Comparison of ENCODE assay signal across 23 mouse cellular contexts in the genomic region with DNA sequence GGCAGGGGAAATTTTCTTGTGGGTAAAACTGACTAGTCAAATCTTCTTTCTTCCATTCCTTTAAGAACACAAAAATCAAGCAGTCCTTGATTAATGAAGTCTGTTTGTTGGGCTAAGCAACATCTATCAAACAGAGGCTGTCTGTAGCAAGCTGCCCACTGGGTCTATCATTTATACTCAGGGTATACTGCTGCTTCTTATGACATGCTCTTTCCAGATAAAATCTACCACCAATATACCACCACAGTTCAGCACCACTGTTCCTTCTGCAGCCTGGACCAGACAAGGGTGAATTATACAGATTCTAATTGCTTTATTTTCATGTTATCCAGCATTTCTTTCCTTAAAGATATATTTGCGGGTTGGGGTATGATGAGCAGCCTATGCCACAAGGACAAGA.
DNase-seq lines count a peak whose midpoint lies in the region; ATAC-seq and TF ChIP-seq lines count a peak whose summit lies in the region.
"Had no signal": no experiment of that assay in that cellular context is flagged by ENCODE, and none has a peak within 500 bp of the region (broad histone marks: within the 10 kb centered on the region; RNA-seq: fewer than 3 reads in every experiment).

No protein-coding gene starts in this region.

- intact Hi-C loops in left cerebral cortex, postnatal 4 days (cut with DNase I), result no loop called here

- no peaks in the 10 kb centered on the region for H3K36me3 ChIP-seq in kidney, embryonic 14.5 days (ENCODE audit: control insufficient read depth, insufficient read depth, low read length)
- H3K36me3 ChIP-seq in kidney, embryonic 16.5 days (ENCODE audit: insufficient read depth, low read length), result no peaks in the 10 kb centered on the region
- H3K36me3 ChIP-seq in neural tube, embryonic 12.5 days, result no peaks in the 10 kb centered on the region
- no peaks in the 10 kb centered on the region for H3K36me3 ChIP-seq in myocyte (ENCODE audit: control insufficient read depth, insufficient read depth)
- H3K36me3 ChIP-seq: G1E; heart, embryonic 12.5 days; heart, embryonic 15.5 days; hindbrain, embryonic 10.5 days; hindbrain, embryonic 13.5 days had no signal

- no peaks in the 10 kb centered on the region for H3K79me2 ChIP-seq in myocyte (ENCODE audit: control insufficient read depth, insufficient read depth)

- no peaks in the 10 kb centered on the region for H3K9me3 ChIP-seq in kidney, embryonic 14.5 days (ENCODE audit: control insufficient read depth, low read length)
- no peaks in the 10 kb centered on the region for H3K9me3 ChIP-seq in kidney, embryonic 16.5 days (ENCODE audit: low read length)
- no peaks in the 10 kb centered on the region for H3K9me3 ChIP-seq in neural tube, embryonic 12.5 days
- H3K9me3 ChIP-seq: heart, embryonic 15.5 days; hindbrain, embryonic 13.5 days had no signal

- H3K4me3 ChIP-seq in kidney, embryonic 14.5 days (ENCODE audit: low read length), result no peak overlapping the region
- H3K4me3 ChIP-seq in kidney, embryonic 16.5 days (ENCODE audit: low read length), result no peak overlapping the region
- no peak overlapping the region for H3K4me3 ChIP-seq in neural tube, embryonic 12.5 days
- H3K4me3 ChIP-seq in myocyte, result no peak overlapping the region
- H3K4me3 ChIP-seq: gastrocnemius, adult 2 months; heart, embryonic 12.5 days; heart, embryonic 15.5 days; hindbrain, embryonic 10.5 days; hindbrain, embryonic 13.5 days had no signal

- H3K9ac ChIP-seq in kidney, embryonic 14.5 days (ENCODE audit: low read depth, low read length), result no peak overlapping the region
- H3K9ac ChIP-seq in kidney, embryonic 16.5 days (replicated peaks; ENCODE audit: low read length), result no peak overlapping the region
- no peak overlapping the region for H3K9ac ChIP-seq in neural tube, embryonic 12.5 days
- H3K9ac ChIP-seq: forebrain, postnatal 0 days; heart, embryonic 12.5 days; heart, embryonic 15.5 days; hindbrain, embryonic 13.5 days had no signal

- no peaks in the 10 kb centered on the region; the same call in 1 of the 2 replicates for H3K4me1 ChIP-seq in kidney, embryonic 14.5 days (ENCODE audit: control insufficient read depth, insufficient read depth, low read length)
- 0 out of 2 replicates have a peak, but pooled peaks cover 3% of the 10 kb centered on the region for H3K4me1 ChIP-seq in kidney, embryonic 16.5 days (ENCODE audit: insufficient read depth, low read length)
- no peaks in the 10 kb centered on the region for H3K4me1 ChIP-seq in neural tube, embryonic 12.5 days
- H3K4me1 ChIP-seq: heart, embryonic 12.5 days; heart, embryonic 15.5 days; hindbrain, embryonic 10.5 days; hindbrain, embryonic 13.5 days had no signal

- ATAC-seq in kidney, embryonic 14.5 days (ENCODE audit: low FRiP score, low TSS enrichment), result 0 out of 2 replicates have a peak, but pooled peaks have one; percentile 2
- ATAC-seq in kidney, embryonic 16.5 days (ENCODE audit: low FRiP score, low TSS enrichment), result no peak
- ATAC-seq in neural tube, embryonic 12.5 days (ENCODE audit: low FRiP score, low read depth), result 0 out of 2 replicates have a peak, but pooled peaks have one; percentile 37
- ATAC-seq: forebrain, embryonic 14.5 days; forebrain, postnatal 0 days had no signal

- H3K4me2 ChIP-seq in kidney, embryonic 14.5 days (replicated peaks; ENCODE audit: low read depth, low read length), result no peak overlapping the region
- no peak overlapping the region for H3K4me2 ChIP-seq in kidney, embryonic 16.5 days (replicated peaks; ENCODE audit: low read depth, low read length)
- no peak overlapping the region for H3K4me2 ChIP-seq in neural tube, embryonic 12.5 days (replicated peaks)
- peak overlapping the region; percentile 73 for H3K4me2 ChIP-seq in myocyte (ENCODE audit: low read depth)
- H3K4me2 ChIP-seq: heart, embryonic 12.5 days; heart, embryonic 15.5 days; hindbrain, embryonic 13.5 days had no signal

- DNase-seq in neural tube, embryonic 10.5 days (ENCODE audit: extremely low spot score, low spot score), result no peak
- DNase-seq in MN1 (ENCODE audit: low spot score), result peak; percentile 59
- DNase-seq in cerebellum, adult 8-10 months, result no peak
- DNase-seq in left cerebral cortex, postnatal 4 days, result no peak
- DNase-seq: B cell, adult 2 months; cerebellum, adult 11-12 months; forebrain, postnatal 0 days; gastrocnemius, adult 2 months; gastrocnemius, postnatal 14 days; heart, adult 18-20 months; heart, postnatal 10 days; heart, postnatal 36 days had no signal

- TF ChIP-seq POLR2A in myocyte (IDR thresholded peaks at IDR 0.05; ENCODE audit: insufficient read length, low read depth), result no peak

- no peaks in the 10 kb centered on the region for H3K27me3 ChIP-seq in kidney, embryonic 14.5 days (ENCODE audit: control insufficient read depth, insufficient read depth, low read length)
- H3K27me3 ChIP-seq in kidney, embryonic 16.5 days (ENCODE audit: insufficient read depth, low read length), result no peaks in the 10 kb centered on the region
- no peaks in the 10 kb centered on the region for H3K27me3 ChIP-seq in neural tube, embryonic 12.5 days (replicated peaks)
- no peaks in the 10 kb centered on the region for H3K27me3 ChIP-seq in myocyte (ENCODE audit: control insufficient read depth, insufficient read depth, insufficient read length)
- H3K27me3 ChIP-seq: CH12.LX; heart, embryonic 12.5 days; heart, embryonic 15.5 days; hindbrain, embryonic 13.5 days had no signal

- 87% methylated on average over 1 of the region's 1 CpGs for WGBS in kidney, embryonic 14.5 days
- WGBS in kidney, embryonic 16.5 days, result 86% methylated on average over 1 of the region's 1 CpGs
- 85% methylated on average over 1 of the region's 1 CpGs for WGBS in neural tube, embryonic 12.5 days

- H3ac ChIP-seq in myocyte (ENCODE audit: control insufficient read depth, insufficient read length), result no peak overlapping the region

- no peak overlapping the region for H3K27ac ChIP-seq in kidney, embryonic 14.5 days (ENCODE audit: low read depth, low read length)
- H3K27ac ChIP-seq in kidney, embryonic 16.5 days (ENCODE audit: low read length), result no peak overlapping the region
- H3K27ac ChIP-seq in neural tube, embryonic 12.5 days, result no peak overlapping the region
- H3K27ac ChIP-seq: gastrocnemius, adult 2 months; heart, embryonic 15.5 days; hindbrain, embryonic 10.5 days; hindbrain, embryonic 13.5 days had no signal

TF ChIP-seq in myocyte, 11 proteins besides CTCF, POLR2A, EP300 and RAD21:
- no peak for TF ChIP-seq CEBPB (IDR thresholded peaks at IDR 0.05; ENCODE audit: insufficient read depth, poor library complexity, severe bottlenecking)
